10 mouse cellular contexts compared by ENCODE assay signal in genomic region chr12:33061651-33062050, GRCm38 (mm10). TPM values are rescaled to one million over a fixed set of nuclear protein-coding genes. Genes with fewer than 3 reads are reported as not detected.
A peak's percentile ranks its signal among the peaks of the same experiment; 100 is the strongest.
DNase-seq lines count a peak whose midpoint lies in the region; ATAC-seq lines count a peak whose summit lies in the region.
"Had no signal": no experiment of that assay in that cellular context is flagged by ENCODE, and none has a peak within 500 bp of the region (broad histone marks: within the 10 kb centered on the region; RNA-seq: fewer than 3 reads in every experiment).

No protein-coding gene starts in this region.

- H3K27ac ChIP-seq in heart, embryonic 11.5 days (ENCODE audit: low read depth, low read length): peak overlapping the region; percentile 60
- H3K27ac ChIP-seq: liver, embryonic 15.5 days had no signal

- H3K9ac ChIP-seq in heart, embryonic 11.5 days (ENCODE audit: low read depth, low read length): no peak overlapping the region
- H3K9ac ChIP-seq: liver, embryonic 15.5 days had no signal

- peak overlapping the region; percentile 51 for H3K4me2 ChIP-seq in heart, embryonic 11.5 days
- H3K4me2 ChIP-seq: liver, embryonic 15.5 days had no signal

- DNase-seq in left cerebral cortex, adult 11 months (ENCODE audit: low spot score): peak; percentile 63
- DNase-seq in left cerebral cortex, postnatal 4 days: no peak
- DNase-seq in left cerebral cortex, adult 9 months (ENCODE audit: low spot score in 2 of 2): peak; percentile 60 to 78
- peak; percentile 84 for DNase-seq in telencephalon, adult 2 months (ENCODE audit: low read depth, low spot score)
- no peak for DNase-seq in cerebellum, adult 11-12 months
- no peak for DNase-seq in thymus, postnatal 0 days (ENCODE audit: low spot score)
- DNase-seq in spleen, adult 18-20 months: no peak

- peak overlapping the region; percentile 12; the same call in 1 of the 2 replicates for H3K4me3 ChIP-seq in heart, embryonic 11.5 days (ENCODE audit: low read depth, low read length)
- H3K4me3 ChIP-seq: liver, embryonic 15.5 days had no signal

- intact Hi-C loops in left cerebral cortex, postnatal 4 days (cut with DNase I): no loop called here

- H3K9me3 ChIP-seq in heart, embryonic 11.5 days (replicated peaks; ENCODE audit: control insufficient read depth, low read length): no peaks in the 10 kb centered on the region
- H3K9me3 ChIP-seq: liver, embryonic 15.5 days had no signal

- peaks cover 13% of the 10 kb centered on the region for H3K4me1 ChIP-seq in heart, embryonic 11.5 days (ENCODE audit: control insufficient read depth, insufficient read depth, low read length)
- H3K4me1 ChIP-seq: liver, embryonic 15.5 days had no signal

- 0 out of 2 replicates have a peak, but pooled peaks have one; percentile 63 for ATAC-seq in heart, embryonic 11.5 days (replicated peaks; ENCODE audit: insufficient number of reproducible peaks, low FRiP score, low TSS enrichment)

- WGBS in heart, embryonic 11.5 days (ENCODE audit: insufficient replicate concordance): 34% methylated on average over 8 of the region's 8 CpGs

- no peaks in the 10 kb centered on the region for H3K36me3 ChIP-seq in heart, embryonic 11.5 days (ENCODE audit: control insufficient read depth, insufficient read depth, low read length)
- H3K36me3 ChIP-seq: liver, embryonic 15.5 days had no signal

- H3K27me3 ChIP-seq in heart, embryonic 11.5 days (ENCODE audit: control insufficient read depth, insufficient read depth, low read length): no peaks in the 10 kb centered on the region
- H3K27me3 ChIP-seq: liver, embryonic 15.5 days had no signal

RNA-seq across cellular contexts. Expression of gene Cdhr3, which starts 31.0 kb away (rescaled TPM):
- 1 to 10 TPM in 1 of 2 experiments, under 1 TPM in 1; 0.76 to 1.4 TPM for total RNA-seq in left cerebral cortex, postnatal 4 days (2021)
- not detected in 2 replicates for polyA plus RNA-seq in heart, embryonic 11.5 days (2014; fragmentation: Nextera tagmentation; extraction: Ambion mirVana)
- 0.22 and 0.23 TPM in 2 replicates for polyA plus RNA-seq in thymus, postnatal 0 days (2015; fragmentation: Nextera tagmentation; extraction: Ambion mirVana)
- polyA plus RNA-seq: embryonic facial prominence, embryonic 11.5 days had no signal

Comparison
In these comparisons a context has a peak if more than half of its experiments do, and no peak if none do; other contexts are left out.
1. DNase-seq: peak in left cerebral cortex, adult 11 months (single experiment), left cerebral cortex, adult 9 months (2 of 2) and telencephalon, adult 2 months (single experiment); none in left cerebral cortex, postnatal 4 days (single experiment), cerebellum, adult 11-12 months (single experiment), thymus, postnatal 0 days (single experiment) and spleen, adult 18-20 months (0 of 2).